Mouse (Mus musculus) lung, postnatal 0 days (tissue): Measurements from ENCODE around the gene Prkcq.

Source experiments
- CTCF ChIP-seq: IDR thresholded peaks from 2 replicates; pipeline ENCODE4 v1.5.1; 2016; ENCODE audit warnings: antibody characterized with exemption, mild to moderate bottlenecking
- EP300 ChIP-seq: IDR thresholded peaks from 2 replicates; pipeline ENCODE4 v1.6.1; 2016; ENCODE audit warnings: antibody characterized with exemption, mild to moderate bottlenecking, control low read depth

GRCm38 (mm10) chr2:11226555-11226954 lies 54.6 kb downstream of the Prkcq start:
- TF ChIP-seq EP300 (no peak), CTCF (no peak)
